Mouse (Mus musculus) layer of hippocampus, adult 9-11 months (tissue): ENCODE measurements around the gene Ptf1a.

Experiments used
- DNase-seq: peaks from one replicate; pipeline ENCODE4 v3.0.0; 2022

The Ptf1a gene

DNA sequence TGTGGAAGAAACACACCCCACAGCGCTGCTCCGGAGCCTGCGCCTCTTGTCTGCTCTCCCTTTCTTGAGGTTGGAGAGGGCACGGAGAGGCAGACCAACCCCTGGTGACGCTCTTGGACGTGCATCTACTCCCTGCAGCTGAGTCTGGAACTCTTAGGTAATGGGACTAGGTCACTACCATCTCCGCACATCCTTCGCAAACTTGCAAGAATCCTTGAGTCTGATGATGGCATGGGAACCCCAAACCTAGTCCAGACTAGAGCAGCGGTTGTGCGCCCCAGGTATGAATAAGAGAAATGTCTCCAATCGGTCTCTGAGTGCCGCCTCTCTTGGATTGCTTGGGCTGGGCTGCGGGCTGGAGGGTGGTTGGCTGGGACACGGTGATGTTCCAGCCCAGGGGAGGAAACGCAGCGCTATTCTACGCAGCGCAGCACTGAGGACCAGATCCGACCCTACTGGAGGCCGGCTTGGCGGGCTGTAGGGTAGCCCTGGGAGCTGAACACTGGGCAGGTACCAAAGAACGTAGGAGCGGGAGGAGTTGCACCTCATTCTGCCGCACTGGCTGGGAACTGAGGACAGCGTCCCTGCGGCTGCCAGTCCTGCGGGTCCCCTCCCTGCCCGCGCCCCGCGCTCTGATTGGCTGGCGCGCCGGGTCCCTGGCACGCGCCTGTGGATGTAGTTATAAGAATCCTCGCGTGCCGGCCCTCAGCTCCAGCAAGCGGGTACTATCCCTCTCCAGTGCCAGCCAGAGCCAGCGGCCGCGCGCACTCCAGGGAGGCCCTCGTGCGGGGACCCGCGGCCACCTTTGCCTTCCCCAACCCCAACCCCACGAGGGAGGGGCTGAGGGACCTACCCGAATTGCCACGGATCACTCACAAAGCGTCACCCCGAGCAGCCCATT, at the start of gene Ptf1a:
Ptf1a (plus strand) TSS at position 733 of the 901 bp plus-strand sequence.
- DNase-seq = no peak

DNA sequence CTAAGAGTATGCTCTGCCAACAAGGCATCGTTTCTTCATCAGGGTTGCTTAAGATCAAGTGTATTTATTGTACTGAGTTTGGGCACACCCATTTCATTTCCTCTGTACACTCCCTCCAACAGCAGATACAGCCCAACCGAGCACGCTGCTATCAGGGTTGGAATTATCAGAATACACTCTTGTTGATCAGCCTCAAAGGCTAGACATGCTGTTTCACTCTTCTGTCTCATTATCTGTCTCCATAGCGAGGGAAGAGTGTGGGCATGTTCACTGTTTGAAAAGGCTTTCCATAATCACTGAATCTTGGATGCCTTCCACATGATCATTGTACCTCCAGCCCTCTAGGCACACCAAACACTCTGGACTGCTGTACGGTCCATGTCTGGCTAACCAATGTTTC, 40.1 kb upstream of the Ptf1a start:
- DNase-seq = no peak

DNA sequence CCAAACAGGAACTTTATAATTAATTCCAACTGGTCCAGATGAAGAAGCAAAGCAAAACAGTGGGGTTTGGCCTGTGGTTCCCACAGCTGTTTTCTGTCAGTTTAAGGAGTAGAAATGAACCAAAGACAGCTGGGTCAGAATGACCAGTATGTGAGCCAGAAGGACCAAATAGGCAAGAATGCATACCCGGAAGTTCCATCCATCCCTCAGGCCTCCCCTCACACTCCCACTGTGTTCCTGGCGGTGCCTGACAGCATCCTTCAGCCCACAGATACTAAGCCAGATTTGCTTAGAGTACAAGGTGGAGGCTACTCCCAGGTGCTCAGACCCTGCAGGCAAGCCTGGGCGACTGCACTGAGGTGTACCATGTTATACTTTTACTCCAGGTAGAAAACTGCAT, 38.9 kb upstream of the Ptf1a start:
- DNase-seq = no peak

DNA sequence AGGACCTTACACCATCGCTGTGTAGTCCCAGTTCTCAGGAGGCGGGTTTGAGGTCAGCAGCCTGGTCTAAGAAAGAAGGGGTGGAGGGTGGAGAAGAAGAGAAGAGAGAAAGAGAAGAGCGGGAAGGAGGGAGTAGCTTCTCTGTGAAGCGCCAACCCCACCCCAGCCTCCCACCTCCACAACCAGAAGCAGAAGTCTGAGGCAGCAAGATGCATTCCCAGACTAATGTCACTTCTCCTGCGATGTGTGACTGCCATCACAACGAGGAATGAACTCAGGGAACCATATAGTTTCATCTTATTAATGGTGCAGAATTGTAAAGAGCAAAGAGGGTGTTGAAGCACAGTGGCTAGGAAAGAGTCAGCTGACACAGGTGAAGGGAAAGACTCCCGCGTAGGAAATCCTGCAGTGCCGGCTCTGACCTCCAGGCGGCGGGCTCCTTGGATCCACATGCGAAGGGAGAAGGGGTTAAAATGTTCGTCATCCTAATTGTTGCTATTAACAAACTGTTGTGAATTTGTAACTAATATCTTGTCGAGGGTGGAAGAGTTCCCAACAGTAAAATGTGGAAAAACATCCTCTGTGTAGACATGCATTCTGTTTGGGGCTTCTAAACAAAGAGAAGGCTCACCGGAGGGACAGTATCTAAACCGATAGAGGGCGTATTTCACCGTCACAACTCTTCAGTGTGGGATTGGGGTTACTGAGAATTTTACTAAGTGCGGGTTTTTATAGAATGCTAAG, 31.1 kb upstream of the Ptf1a start:
- peak; percentile 21 for DNase-seq

DNA sequence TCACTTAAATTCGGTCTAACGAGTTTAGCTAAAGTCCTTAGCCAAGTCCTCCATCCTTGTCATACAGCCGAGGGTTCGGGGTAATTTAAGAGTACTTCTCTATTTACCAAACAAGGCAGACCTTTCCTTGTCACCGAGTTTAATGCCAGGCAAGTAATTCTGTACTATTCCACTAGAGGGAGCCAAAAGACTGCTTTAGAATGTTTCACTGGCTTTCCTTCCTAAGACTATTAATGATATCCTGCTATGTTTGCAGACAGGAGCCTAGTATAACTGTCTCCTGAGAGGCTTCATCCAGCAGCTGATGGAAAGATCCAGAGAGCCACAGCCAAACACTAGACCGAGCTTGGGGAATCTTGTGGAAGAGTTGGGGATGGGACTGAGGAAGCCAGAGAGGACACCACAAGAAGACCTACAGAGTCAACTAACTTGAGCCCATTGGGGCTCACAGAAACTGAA, 30.4 kb upstream of the Ptf1a start:
- peak; percentile 53 for DNase-seq

DNA sequence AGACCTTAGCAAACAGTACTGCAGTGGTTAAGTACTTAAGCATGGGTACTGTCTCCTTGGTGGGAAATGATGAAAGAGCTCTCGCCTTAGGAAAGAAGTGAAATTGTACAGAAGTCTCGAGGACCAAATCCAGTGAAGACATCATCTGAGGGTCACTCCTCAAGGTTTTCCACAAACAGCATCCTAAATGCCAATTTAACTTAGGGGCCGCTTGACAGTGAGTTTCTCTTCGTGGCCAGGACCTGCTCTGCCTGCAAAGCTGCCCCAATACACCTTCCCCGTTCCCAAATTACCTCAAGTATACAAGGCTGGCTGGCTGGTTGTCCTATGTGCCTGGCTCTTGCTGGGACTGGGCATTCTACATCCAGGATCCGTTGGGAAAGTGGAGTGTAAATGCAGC, 29.4 kb upstream of the Ptf1a start:
- DNase-seq = no peak

DNA sequence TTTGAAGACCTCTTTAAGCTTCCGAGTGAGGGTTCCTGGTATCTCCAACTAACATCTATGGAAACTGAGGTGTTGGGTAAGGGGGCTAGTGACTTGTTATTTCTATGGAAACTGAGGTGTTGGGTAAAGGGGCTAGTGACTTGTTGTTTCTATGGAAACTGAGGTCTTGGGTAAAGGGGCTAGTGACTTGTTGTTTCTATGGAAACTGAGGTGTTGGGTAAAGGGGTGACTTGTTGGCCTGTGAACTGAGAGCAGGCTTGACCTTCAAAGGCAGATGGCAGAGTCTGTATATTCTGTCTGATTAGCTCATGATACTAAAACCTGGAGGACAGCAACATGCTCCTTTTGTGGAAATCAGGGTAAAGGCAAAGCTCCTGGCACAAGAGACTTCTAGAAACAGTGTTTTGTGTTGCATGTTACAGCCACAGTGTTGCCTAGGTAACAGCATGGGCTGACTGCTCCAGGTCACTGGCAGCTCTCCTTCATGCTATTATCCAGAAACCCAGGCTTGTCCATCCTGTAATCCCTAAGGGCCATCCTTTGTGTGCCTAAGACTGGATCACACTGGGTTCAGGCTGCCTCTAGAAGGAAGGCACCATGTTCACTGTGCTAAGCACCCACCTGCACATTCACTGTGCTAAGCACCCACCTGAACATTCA, 25.6 kb upstream of the Ptf1a start:
- no peak for DNase-seq

DNA sequence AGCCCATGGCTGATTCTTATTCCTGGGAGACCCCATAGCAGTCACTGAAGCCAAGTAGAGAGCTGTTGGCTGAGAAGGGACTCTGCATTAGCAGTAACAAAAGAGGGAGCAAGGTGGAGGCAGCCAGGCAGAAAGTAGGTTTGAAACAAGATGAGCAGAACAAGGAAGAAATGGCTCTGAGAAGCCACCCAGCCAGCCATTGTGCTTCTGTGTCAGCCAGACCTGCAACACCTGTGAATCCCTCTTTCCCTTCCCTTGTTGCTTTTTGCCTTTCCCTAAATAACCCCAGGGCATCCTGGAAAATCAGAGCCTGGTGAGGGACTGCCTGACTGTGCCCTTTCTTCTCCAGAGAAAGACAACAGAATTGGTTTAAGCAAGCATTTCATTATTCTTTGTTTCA, 23.2 kb upstream of the Ptf1a start:
- DNase-seq = no peak

DNA sequence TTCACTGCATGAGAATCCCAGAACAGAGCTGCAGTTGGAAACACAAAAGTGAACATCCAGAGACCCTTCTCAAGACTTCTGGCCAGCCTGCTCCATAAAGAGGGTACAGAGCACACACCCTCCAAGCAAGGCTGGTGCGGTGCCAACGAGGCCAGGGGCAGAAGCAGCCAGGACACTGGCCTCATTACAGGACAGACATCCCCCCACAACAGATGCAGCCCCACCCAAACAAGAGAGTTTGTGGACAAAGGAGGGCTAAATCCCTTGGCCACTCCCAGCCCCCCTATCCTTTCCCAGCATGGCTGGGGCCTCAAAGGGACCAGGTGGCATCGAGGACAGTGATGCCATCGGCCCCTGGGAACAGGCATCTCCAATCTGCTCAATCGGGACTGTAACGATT, 22.4 kb upstream of the Ptf1a start:
- no peak for DNase-seq

DNA sequence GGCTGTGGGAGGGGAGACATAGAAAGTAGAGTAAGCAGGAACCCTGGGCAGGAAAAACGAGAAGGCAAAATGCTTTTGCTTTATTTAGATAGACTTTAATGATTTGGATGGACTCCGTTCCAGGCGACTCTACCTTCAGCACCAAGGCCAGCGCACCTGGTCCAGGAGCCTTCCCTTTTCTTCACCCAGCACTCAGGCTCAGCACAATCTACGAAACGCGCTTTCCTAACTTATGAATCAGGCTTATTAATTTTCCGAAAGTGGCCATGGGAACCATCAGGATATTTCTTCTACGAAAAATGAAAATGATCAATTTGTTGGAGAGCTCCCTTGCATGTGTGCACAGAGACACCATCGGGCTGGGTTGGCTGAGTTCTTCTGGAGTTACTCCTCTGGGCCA, 16.4 kb upstream of the Ptf1a start:
- DNase-seq = no peak

DNA sequence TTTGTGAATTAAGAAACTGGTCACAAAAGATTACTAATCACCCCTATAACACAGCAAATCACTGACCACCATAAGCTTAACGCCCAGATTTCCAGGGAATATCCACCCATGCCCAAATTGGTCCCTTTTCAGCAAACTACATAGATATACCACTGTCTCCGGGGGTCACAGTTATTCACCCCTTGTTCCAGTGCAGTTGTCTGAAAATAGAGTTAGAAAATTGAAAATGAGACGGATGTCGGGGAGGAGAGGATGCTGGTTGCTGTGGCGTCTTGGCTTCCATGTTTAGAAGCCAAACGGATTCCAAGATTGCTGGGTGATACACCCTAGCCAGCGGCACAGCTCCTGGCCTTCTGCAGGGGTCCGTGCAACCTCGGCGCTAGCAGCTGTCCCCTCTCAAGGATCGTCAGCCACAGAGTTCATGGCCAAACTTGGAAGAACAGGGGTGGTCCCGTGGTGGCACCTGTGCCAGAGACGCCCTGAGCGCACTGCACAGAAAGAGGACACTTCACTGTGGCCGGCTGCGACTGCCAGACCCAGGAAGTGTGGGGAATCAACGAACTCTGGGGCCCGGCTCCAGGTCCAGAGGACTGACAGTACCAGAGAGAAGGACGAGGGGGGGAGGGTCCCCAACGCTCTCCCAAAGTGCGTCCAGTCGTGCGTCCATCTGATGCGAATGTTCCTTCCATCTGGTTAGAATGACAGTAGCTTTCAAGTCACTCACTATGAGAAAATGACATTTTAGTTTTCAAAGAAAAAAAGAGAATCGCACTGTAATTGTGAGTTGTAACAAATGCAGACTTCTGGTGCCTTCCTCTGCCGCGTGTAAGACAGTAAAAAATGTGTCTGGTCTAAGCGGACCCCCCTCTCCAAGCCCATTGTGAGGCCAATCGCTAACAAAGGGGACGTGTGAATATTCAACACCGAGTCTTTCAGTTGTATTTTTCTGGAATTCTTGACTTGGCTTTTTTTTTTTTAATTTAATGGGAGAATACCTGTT, 15.5 kb upstream of the Ptf1a start:
- DNase-seq = no peak

DNA sequence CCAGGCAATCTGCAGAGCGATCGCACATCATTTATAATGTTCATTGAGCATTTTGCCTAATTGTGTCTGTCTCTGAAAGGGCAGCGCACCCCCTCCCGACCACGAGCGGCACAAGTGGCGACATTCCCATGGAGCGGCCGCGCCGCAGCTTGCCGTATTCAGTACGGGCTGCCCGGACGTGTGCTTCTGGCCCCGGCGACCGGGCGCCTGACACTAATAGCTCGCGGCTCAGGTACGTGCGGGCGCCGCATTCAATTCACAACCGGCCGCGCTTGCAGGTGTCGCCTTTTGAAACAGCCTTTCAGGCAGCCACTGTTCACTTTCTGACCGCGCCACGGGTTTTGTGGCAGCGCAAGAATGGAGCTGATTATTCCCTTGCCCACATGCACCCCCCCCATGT, 14.7 kb upstream of the Ptf1a start:
- DNase-seq = no peak

DNA sequence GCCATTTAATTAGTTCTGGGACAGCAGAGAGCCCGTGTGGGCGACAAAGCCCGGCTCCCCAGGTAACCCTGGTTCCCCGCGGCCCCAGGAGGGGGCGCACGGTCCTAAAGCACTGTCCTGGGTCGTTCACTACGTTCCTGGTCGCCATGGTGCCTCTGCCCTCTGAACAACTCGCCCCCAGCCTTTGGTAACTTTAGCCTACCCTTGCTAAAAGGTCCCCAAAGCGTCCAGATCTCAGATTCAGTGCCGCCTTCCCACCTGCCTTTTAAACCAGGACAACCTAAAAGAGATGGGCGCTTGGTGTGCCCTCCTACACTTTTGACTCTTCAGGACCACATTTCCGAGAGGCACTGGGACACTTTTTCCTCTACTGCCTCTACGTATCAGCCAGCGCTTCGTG, 14.3 kb upstream of the Ptf1a start:
- no peak for DNase-seq

DNA sequence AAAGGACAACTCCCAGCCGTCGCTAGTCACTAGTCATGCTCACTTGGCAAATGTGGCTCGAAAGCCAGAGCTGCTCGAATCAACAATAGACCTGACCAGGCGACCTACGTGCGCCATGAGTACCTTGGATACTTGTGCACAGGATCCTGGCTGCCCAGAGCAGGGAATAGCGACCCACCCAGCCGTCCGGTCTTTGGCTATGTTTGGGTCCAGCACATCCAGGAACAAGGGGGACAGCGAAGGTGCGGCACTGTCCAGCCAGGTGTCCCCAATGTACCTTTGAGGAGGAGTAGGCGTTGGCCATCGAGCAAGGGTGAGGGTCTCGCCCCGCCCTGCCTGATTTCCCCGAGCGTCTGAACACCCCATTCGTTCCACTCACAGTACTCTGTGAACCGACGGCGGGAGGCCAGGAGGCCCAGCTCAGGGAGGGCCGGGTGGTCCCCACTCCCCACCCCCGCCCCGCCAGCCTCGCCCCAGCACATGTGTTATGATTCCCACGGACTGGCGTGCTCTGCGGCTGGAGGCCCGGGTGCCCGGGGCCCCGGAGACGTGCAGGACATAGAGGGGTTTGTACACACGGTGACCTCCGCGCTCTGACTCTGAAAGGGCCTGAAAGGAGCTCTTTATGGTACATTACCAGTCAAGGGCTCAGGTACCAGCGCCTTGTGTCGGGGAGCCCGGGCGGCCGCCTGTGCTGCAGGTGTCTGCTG, 13.7 kb upstream of the Ptf1a start:
- DNase-seq = no peak

DNA sequence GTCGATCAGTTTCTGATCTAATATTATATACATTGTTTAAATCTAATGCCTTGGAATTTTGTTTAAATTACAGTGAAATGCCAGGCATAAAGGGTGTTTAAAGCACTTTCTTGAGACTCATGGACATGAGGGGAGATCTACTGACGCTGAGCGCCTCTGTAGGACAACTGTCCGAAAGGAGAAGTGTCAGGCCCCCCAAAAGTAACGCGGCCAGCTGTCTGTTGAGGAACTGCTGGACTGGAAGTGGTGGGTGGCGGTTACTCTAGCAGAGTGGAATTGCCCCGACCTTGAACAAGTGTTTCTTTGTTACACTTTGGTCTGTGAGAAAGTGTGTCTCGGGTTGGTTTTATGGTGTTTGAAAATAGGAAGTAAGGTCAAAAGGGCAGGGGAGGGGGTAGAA, 1.1 kb upstream of the Ptf1a start:
- no peak for DNase-seq

DNA sequence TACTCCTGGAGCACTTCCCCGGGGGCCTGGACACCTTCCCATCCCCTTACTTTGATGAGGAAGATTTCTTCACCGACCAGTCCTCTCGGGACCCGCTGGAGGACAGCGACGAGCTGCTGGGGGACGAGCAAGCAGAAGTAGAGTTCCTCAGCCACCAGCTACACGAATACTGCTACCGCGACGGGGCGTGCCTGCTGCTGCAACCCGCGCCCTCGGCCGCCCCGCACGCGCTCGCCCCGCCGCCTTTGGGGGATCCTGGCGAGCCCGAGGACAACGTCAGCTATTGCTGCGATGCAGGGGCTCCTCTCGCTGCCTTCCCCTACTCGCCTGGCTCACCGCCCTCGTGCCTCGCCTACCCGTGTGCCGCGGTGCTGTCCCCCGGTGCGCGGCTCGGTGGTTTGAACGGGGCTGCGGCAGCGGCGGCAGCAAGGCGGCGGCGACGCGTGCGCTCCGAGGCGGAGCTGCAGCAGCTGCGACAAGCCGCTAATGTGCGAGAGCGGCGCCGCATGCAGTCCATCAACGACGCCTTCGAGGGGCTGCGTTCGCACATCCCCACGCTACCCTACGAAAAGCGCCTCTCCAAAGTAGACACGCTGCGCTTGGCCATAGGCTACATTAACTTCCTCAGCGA, 523 bp downstream of the Ptf1a start:
- no peak for DNase-seq

DNA sequence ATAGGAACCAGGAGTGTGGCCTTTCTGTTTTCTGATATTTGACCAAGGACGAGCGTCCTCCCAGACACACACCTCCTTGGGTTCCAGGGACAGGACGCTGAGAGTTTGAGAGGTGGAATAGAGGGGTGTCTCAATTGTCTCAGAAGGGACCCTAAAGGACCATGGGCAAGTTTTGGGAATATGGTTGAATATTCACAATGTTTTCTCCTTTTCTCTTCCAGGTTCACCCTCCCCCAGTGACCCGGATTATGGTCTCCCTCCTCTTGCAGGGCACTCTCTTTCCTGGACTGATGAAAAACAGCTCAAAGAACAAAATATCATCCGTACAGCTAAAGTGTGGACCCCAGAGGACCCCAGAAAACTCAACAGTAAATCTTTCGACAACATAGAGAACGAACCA, 1.3 kb downstream of the Ptf1a start:
- no peak for DNase-seq

DNA sequence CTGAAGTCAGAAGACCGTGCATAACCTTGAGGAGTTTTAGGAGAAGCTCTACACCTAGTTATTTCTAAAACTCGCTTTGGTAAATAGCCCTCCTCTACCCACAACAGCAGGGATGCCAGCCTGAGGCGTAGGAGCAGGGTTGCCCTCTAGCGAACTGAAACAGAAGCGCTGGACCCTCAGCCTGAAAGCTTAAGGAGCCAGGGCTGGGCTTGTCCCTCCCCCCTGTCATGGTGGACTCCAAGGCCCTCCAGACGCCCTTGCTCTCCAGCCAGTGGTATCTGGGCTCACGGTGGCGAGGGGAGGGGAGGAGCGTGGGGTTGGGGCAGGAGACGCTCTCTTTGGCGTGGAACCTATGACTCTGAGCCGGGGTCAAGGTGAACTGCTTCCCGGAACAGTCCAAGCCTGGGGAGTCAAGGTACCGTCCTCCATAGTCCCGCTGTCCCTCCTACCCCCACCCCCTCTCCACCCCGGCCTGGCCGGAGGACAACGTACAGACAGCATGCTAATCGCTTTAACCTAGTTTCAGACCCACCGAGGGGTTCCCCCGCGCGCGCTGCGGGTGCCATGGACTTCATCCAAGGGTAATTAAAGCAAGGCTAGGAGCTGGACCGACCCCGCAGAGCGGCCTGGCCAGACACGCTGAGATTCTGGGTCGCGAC, 2.7 kb downstream of the Ptf1a start:
- DNase-seq = no peak

DNA sequence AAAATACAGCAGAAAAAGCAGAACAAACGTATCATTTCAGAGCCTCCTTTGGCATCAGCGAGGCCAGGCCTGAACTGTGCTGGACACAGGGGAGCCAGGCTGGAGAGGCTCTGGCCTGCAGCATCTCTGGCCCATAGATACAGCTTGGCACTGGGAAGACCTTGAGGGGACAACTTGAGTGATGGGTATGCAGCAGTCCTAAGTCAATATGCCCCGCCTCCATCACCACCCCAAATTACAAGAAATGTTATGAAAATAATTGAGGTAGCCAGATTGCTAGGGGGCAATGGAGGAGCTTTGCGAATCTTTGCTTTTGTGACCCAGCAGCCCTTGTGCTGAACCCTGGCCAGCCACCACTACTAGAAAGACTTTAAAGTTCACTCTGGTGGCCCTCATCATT, 3.8 kb downstream of the Ptf1a start:
- DNase-seq = no peak

DNA sequence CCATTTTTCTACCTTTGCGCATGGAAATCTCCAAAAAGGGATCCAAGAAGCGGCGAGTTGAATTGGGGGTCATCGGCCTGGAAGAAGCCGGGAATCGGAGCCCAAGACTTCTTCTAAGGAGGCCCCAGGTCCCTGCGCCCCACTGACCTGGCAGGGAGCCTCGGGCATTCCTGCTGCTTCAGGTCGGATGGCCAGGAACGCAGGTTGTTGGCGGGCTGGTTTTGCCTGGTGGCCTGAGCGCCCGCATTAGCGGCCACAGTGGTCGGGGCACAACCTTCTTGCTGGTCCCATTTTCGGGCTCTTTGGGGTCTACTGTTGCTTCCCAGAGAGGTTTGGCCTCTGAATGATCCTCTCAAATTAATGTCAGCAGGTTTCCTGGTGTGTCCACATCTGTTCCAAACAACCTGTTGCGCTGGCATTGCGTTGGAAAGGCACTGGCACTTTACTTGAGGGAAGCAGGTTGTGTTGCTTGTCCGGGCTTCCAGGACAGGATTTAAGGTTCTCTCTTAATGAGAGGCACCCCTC, 7.1 kb downstream of the Ptf1a start:
- DNase-seq = no peak
